Mouse (Mus musculus) urinary bladder, postnatal 36 days (tissue): Measurements from ENCODE around the gene Wwc2.

ENCODE experiments used
- DNase-seq, 2 experiments: peaks; one replicate each; pipeline ENCODE4 v3.0.0; 2022; ENCODE audit warnings: low spot score in 2 of 2, mixed read lengths in 1 of 2

Gene Wwc2

DNA sequence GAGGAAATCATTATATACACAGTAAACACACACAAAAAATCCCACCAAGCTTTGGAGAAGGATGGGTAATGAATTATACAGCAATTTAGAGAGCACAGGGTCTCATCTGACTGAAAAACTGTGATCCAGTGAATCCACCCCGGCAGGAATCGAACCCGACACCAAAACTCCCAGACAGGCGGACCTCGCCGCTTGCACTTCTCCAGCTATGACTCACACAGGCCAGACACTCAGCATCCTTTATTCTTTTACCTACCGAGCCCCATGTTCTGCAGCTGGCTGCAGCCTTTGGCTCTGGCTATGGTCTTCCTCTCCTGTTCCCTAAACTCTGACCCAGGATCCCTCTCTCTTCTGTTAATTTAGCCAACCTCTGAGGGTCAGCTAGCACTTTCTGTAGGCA is 85.5 kb downstream of the Wwc2 start:
- DNase-seq = no peak

- no peak for DNase-seq
Measured at GRCm38 (mm10) chr8:47904004-47904403, 86.7 kb downstream of the Wwc2 start.

DNA sequence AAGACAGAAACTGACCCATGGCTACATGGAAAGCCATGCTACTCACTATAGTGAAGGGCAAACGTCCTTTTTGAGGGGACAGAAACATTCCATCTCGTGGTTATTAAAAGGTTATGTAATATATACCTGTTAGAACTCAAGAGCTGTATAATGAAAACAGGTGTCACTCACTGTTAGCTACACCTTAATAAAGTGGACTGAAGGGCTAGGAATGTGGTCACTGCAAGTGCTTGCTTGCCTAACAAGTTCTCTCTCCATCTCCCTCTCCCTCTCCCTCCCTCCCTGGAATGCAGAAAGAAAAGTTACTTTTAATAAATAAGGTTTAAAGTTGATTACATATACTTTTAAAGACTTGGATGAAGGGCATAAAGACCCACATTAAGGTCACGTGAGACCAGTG is 88.0 kb downstream of the Wwc2 start:
- no peak for DNase-seq

- no peak for DNase-seq
Measured at GRCm38 (mm10) chr8:47900361-47900760, 90.4 kb downstream of the Wwc2 start.

GRCm38 (mm10) chr8:47899891-47900290 is 90.8 kb downstream of the Wwc2 start:
- no peak for DNase-seq

- no peak for DNase-seq
Measured at GRCm38 (mm10) chr8:47892419-47892818, 98.3 kb downstream of the Wwc2 start.

DNA sequence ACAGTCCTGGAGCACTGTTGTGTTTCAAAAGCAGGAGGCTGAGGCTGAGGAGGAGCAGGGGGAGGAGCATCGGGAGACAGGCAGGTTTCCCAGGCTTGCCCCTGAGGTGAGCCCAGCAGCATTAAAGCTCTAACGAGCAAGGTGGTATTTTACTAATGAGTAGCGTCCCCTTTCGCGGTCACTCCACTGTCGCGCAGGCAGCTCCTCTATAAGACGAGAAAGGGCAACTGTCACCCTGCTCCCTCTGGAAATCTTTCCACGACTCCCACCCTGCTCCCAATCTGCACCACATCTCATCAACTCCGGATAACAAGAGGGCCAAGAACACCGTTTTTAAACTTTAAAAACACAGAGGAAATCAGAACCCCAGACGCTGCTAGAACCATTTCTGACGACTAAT is 99.1 kb downstream of the Wwc2 start:
- DNase-seq = no peak

DNA sequence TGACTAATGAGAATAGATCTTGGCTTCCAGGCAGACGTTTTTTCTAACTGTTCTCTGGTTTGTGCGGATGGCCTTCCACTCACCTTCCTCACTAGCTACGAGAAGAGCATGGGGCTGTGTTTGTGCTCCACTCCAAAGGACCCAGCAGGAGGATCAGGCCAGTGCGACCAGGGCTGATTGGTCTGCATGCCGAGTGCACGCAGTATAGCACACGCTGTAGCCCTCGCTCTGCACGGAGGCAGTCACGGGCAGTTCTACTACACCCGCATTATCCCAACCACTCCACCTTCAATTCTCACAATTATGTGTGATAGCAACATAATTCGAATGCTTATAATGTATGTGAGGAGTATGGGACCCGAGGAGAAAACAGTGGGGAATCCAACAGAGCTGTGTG is 99.9 kb downstream of the Wwc2 start:
- no peak for DNase-seq

- DNase-seq = no peak
Measured at GRCm38 (mm10) chr8:47889936-47890813, 100.5 kb downstream of the Wwc2 start.

DNA sequence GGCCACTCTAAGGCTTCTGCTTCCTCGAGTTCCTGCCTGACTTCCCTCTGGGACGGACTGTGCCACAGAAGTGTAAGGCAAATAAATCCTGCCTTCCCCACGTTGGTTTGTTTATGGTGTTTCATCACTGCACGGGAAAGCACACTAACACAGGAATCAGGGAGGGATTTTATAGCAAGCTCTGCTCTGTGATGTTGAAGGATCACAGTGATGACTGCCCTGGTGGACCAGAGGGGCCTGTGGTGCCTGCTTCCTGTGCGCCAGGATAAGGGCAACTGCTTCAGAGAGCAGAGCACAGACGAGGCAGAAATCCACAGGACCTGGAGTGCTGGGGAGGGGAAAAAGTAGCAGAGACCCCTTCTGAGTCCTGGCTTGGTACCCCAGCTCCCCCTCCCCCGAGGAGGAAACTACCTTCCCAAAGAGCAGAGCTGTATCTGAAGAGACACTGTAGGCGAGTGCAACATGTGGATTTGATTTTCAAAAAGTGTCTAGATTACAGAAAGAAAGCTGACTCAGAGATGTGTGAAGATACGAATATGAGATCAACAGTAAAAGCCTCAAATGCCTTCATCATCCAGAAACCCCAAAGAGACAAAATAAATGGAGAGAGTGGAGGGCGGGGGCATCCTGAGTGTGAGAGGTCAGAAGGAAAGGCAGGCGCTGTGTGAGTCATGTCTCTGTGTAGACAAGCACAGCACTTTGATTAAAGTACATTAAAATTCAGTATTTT is 101.7 kb downstream of the Wwc2 start:
- DNase-seq = no peak

DNA sequence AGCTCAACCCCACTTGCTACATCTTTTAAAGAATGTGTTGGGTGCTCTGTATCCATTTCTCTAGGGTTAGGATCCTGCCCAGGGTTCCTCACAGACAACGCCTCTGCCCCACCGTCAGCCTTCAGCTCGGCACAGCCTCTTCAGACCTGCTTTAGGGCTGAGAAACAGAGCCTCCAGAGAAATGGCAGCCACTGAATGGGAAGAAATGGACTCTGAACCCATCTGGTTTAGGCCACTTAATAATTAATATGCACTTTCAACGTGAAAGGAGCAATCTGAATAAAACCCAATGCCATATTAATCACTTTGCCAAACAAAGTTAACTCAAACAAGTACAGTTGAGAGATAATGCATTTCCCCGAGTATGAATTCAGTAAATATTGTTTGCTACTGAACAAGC is 106.4 kb downstream of the Wwc2 start:
- no peak for DNase-seq

GRCm38 (mm10) chr8:47883739-47884138 is 107.0 kb downstream of the Wwc2 start:
- no peak for DNase-seq

GRCm38 (mm10) chr8:47878516-47878915 is 112.2 kb downstream of the Wwc2 start:
- DNase-seq = no peak

DNA sequence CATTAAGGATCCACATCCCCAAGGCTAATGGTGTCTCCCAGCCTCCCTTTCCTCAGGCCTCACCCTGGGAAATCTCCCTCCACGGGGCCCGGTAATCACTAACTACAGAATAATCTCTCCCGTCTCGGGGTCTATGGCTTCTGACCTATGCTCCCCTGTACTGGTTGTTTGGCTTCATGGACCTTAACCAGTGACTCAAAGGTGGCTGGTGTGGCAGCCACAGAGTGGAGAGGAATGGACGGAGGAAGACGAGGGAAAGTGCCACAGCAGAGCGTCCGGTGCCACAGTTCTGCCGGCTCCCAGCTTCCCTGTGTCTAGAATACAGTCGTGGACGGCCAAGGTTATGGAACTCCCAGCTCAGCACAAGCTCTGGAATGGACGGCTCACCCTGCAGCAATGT is 114.9 kb downstream of the Wwc2 start:
- DNase-seq = no peak

DNA sequence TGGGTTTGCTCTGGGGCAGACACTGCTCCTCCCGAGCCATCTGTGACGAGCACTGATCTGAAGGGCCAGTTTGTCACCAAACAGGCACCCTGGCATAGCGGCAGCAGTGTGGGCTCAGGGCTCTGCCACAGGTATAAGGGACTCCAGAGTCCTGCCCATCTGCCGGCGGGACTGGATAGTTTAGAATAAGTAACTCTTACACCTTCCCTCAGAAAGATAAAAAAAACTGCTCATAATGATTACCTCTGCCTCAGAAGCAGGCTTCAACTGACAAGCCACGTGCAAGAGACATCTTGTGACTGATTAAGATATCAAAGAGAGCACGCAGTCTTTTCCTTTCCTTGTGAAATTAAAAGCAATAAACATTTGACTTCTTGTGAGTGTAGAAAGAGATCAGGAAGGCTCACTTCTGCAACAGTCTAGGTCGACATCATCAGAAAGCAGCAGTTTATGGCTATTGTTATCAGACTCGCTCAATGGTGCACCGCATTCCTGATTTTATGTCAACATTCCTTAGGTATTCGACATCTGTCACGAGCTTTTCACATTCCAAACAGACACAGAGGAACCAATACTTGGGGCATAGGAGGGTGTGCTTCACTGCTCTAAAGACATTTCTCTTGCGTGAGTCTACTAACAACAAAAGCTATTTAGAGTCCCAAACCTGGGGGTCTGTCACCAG is 116.1 kb downstream of the Wwc2 start:
- DNase-seq = no peak

GRCm38 (mm10) chr8:47872361-47873107 is 118.2 kb downstream of the Wwc2 start:
- peak in 1 of 2 experiments; percentile 24 for DNase-seq

DNA sequence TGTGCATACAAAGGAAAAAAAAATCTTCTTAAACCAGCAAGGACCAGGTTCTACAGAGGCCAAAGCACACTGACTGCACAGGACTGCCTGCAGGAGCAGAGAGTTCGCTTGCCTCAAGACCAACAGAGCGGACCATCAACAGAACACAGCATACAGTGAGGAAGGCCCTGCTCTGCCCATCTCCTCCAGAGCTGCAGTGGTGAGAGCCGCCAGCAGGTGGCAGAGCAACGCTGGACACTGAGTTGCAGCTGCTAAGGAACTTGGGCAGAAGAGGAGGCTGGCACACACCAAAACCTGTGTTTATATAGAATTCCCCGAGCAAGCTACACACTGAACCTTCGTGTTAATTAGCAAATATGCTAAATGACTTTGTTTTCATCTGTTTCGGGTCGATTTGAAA is 123.7 kb downstream of the Wwc2 start:
- DNase-seq = peak; percentile 76 to 83

- no peak for DNase-seq
Measured at GRCm38 (mm10) chr8:47866568-47866967, 124.2 kb downstream of the Wwc2 start.

- DNase-seq = no peak
Measured at GRCm38 (mm10) chr8:47859259-47859658, 131.5 kb downstream of the Wwc2 start.

DNA sequence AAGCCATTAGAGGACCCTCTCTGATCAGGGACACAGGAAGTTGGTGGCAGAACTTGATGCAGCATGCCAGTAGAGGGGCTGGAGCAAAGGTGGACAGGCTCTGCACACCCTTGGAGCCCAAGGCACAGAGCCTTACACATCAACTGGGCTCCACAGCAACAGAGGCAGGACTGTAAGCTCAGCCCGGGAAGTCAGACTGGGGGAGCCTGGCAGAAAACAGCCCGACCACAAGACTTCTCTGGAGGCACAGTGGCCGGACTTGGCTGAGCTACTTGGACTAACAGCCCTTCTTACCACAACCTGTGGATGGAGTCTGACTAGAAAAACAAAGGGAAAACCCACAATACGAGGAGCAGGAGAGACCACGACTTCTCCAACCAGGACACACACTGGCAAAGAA is 137.4 kb downstream of the Wwc2 start:
- DNase-seq = no peak

DNA sequence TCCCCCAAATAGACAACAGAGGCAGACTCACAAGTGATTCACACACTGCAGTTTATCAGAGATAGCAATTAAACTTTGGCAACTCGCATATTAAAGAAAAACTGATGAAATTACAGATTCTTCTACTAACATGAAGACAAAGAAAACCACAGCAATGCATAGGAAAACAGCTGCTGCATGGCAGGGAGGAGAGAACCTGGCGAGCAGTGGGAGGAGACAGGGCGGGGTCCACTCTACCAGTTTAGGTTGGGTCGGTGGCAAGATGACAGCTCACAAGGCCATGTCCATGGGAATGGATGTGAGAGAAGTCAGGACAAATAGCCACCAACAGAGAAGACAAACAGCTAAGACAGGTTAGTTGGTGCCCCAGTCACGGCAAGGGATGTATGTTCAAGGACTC is 138.0 kb downstream of the Wwc2 start:
- no peak for DNase-seq
